Mouse (Mus musculus) CH12.LX (cell line): ENCODE data around the gene Car1.
"Not testable (repeated sequence)": the region's sequence is repeated elsewhere in the genome, so short reads cannot be mapped to it uniquely, and the experiment has no call there.

ENCODE experiments used
- CHD2 ChIP-seq: IDR thresholded peaks from 2 replicates; pipeline ENCODE4 v1.6.1; 2011; ENCODE audit warnings: low read length, improper control_type of control experiment
- CTCF ChIP-seq, 2 experiments: IDR thresholded peaks in 1 of 2; conservative IDR thresholded peaks in 1 of 2; 2 replicates each; pipeline ENCODE4 v1.5.1; 2011 to 2012; ENCODE audit warnings: low read depth in 2 of 2, low read length in 2 of 2, improper control_type of control experiment in 1 of 2, inconsistent platforms in 1 of 2, mild to moderate bottlenecking in 1 of 2, moderate library complexity in 1 of 2
- MXI1 ChIP-seq: IDR thresholded peaks from 2 replicates; pipeline ENCODE4 v1.6.1; 2011; ENCODE audit warnings: mild to moderate bottlenecking, low read depth, low read length, improper control_type of control experiment
- POLR2A ChIP-seq: IDR thresholded peaks from 2 replicates; pipeline ENCODE4 v1.6.1; 2011; ENCODE audit warnings: low read depth, mild to moderate bottlenecking, improper control_type of control experiment, low read length
- TCF12 ChIP-seq: IDR thresholded peaks from 2 replicates; pipeline ENCODE4 v1.6.1; 2014; ENCODE audit warnings: low read depth, mild to moderate bottlenecking, inconsistent platforms, low read length, improper control_type of control experiment
- USF1 ChIP-seq: IDR thresholded peaks from 2 replicates; pipeline ENCODE4 v1.6.1; 2014; ENCODE audit warnings: low read depth, mild to moderate bottlenecking, inconsistent platforms, low read length, improper control_type of control experiment

DNA sequence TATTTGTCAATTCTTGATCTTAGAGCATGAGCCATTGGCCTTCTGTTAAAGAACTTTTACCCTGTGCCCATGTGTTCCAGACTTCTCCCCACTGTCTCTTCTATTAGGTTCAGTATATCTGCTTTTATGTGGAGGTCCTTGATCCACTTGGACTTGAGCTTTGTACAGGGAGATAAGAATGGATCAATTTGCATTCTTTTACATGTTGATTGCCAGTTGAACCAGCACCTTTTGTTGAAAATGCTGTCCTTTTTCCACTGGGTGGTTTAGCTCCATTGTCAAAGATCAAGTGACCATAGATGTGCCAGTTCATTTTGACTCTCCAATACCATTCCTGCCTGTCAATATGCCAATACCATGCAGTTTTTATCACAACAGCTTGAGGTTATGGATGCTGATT is 82.7 kb downstream of the Car1 start:
- TF ChIP-seq CHD2; MXI1; POLR2A; TCF12; USF1; CTCF (conservative IDR thresholded peaks at IDR 0.05 in 1 of 2, IDR thresholded peaks at IDR 0.05 in 1 of 2; ENCODE audit: low read depth in 2 of 2, low read length in 2 of 2): not testable (repeated sequence)
